Mouse (Mus musculus): ENCODE results near the gene Gm4881.

- TF ChIP-seq SIN3A (IDR thresholded peaks at IDR 0.05; ENCODE audit: low read length) (no peak), TCF12 (IDR thresholded peaks at IDR 0.05; ENCODE audit: low read depth, low read length) (no peak), POLR2A (IDR thresholded peaks at IDR 0.05; ENCODE audit: control insufficient read depth in 1 of 2, insufficient read depth in 1 of 2, low read depth in 1 of 2, low read length in 2 of 2, poor library complexity in 1 of 2) (no peak), ETS1 (IDR thresholded peaks at IDR 0.05; ENCODE audit: low read depth, low read length) (no peak), CTCF (IDR thresholded peaks at IDR 0.05 in 2 of 3, conservative IDR thresholded peaks at IDR 0.05 in 1 of 3; ENCODE audit: control insufficient read depth in 1 of 3, insufficient read depth in 1 of 3, low read depth in 2 of 3, low read length in 3 of 3, poor library complexity in 1 of 3, severe bottlenecking in 1 of 3) (no peak), POLR2AphosphoS2 (IDR thresholded peaks at IDR 0.05; ENCODE audit: low read length) (no peak), EP300 (IDR thresholded peaks at IDR 0.05; ENCODE audit: low read depth in 1 of 2, low read length in 2 of 2) (no peak), MAX (IDR thresholded peaks at IDR 0.05; ENCODE audit: low read length) (no peak), TAL1 (IDR thresholded peaks at IDR 0.05; ENCODE audit: low read length) (no peak), KAT2A (conservative IDR thresholded peaks at IDR 0.05; ENCODE audit: low read depth, low read length) (no peak), POLR2AphosphoS5 (IDR thresholded peaks at IDR 0.05; ENCODE audit: borderline replicate concordance, low read depth, low read length) (no peak), SMC3 (IDR thresholded peaks at IDR 0.05; ENCODE audit: low read depth, low read length) (no peak)
These were observed 48.0 kb downstream of the Gm4881 start for GRCm38 (mm10) chr7:24896269-24896668.
